Mouse (Mus musculus) kidney, postnatal 0 days (tissue): ENCODE measurements around the gene Rdh1. TPM values are rescaled to one million over a fixed set of nuclear protein-coding genes. Genes with fewer than 3 reads are reported as not detected.

Source experiments
- ATAC-seq: fragments of 200-750 bp; cut with Nextera tagmentation; replicated peaks from 2 replicates; pipeline ENCODE4 v1.8.0; 2017; ENCODE audit warnings: low read depth, moderate number of reproducible peaks, moderate TSS enrichment, moderate library complexity; ENCODE audit not compliant: low FRiP score
- DNase-seq: peaks from one replicate; pipeline ENCODE4 v3.0.0-alpha.2; 2016; ENCODE audit warnings: low spot score
- H3K27ac ChIP-seq: fragments of 300-500 bp; sonication (generic); 2 replicates; pipeline ENCODE4 v1.5.1; 2014; ENCODE audit warnings: mild to moderate bottlenecking
- H3K27me3 ChIP-seq: fragments of 300-500 bp; sonication (generic); 2 replicates; pipeline ENCODE4 v1.6.1; 2014; ENCODE audit warnings: low read length, mixed read lengths; ENCODE audit not compliant: insufficient read depth
- H3K36me3 ChIP-seq: fragments of 300-500 bp; sonication (generic); 2 replicates; pipeline ENCODE4 v1.6.1; 2014; ENCODE audit warnings: low read length, mixed read lengths; ENCODE audit not compliant: insufficient read depth
- H3K4me1 ChIP-seq: fragments of 300-500 bp; sonication (generic); replicated peaks from 2 replicates; pipeline ENCODE4 v1.6.1; 2014; ENCODE audit warnings: antibody characterized with exemption, low read length, mixed read lengths; ENCODE audit not compliant: insufficient read depth
- H3K4me2 ChIP-seq: fragments of 300-500 bp; sonication (generic); 2 replicates; pipeline ENCODE4 v1.6.1; 2014; ENCODE audit warnings: mild to moderate bottlenecking, low read length, moderate library complexity, mixed read lengths
- H3K4me3 ChIP-seq: fragments of 300-500 bp; sonication (generic); replicated peaks from 2 replicates; pipeline ENCODE4 v1.5.1; 2014; ENCODE audit warnings: low read depth, low read length
- H3K9ac ChIP-seq: fragments of 300-500 bp; sonication (generic); 2 replicates; pipeline ENCODE4 v1.6.1; 2014; ENCODE audit warnings: low read depth, low read length
- H3K9me3 ChIP-seq: fragments of 300-500 bp; sonication (generic); replicated peaks from 2 replicates; pipeline ENCODE4 v1.6.1; 2016; ENCODE audit warnings: low read length, inconsistent platforms, mixed read lengths
- CTCF ChIP-seq: IDR thresholded peaks from 2 replicates; pipeline ENCODE4 v1.5.1; 2016; ENCODE audit warnings: antibody characterized with exemption, low read depth, mild to moderate bottlenecking, moderate library complexity
- WGBS: fragments of 180-500 bp; shearing (Covaris S2); extraction: QIAGEN DNeasy Blood & Tissue Kit; methylation state at CpG from one replicate; pipeline ENCODE4 v1.1.7; 2014; 5-methylcytosine and 5-hydroxymethylcytosine counted together
- polyA plus RNA-seq: library from polyadenylated mRNA; unstranded; fragments of >200 nt; fragmentation: Nextera tagmentation; extraction: Ambion mirVana; gene quantifications from 2 replicates; pipeline ENCODE4 v1.2.1, GENCODE M21; 2015

The Rdh1 gene
- 0.21 and 0.28 TPM in 2 replicates for polyA plus RNA-seq

DNA sequence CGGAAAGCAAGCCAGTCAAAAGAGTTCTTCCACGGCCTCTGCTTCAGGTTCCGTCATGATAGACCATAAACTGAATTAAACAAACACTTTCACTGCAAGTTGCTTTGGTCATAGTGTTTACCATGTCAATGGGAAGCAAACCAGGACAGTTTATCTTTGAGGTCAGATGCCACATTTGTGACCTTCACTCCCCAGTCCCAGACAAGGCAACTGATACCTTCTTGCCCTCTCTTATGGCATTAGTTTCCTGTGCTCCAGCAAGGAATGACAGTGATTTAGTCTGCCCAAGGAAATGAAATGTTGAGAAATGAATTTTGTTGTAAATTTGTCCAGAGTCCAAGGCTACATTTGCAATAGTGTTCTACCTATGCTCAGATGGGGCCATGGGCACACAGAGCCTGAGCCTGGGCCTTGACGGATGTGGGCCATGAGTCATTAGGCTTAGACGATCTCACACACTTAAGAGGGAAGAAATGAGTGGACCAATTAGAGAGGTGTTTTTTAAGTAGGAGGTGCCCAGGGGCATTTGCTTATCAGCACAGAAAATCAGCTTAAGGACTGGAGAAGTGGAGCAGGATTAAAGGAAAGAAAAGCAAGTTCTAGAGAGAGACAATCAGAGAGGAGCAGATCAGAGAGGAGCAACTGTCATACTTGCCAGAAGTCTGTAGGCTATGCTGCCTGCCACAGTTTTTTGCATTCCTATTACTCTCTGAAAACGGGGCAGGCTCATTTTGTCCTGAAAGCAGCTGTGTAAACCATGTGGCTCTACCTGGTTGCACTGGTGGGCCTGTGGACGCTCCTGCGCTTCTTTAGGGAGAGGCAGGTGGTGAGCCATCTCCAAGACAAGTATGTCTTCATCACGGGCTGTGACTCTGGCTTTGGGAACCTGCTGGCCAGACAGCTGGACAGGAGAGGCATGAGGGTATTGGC lies at the start of gene Rdh1, which contains the start of gene Rdh16f1:
Rdh1 (plus strand) TSS at position 541 of the 930 bp plus-strand sequence.
Rdh16f1 (plus strand) TSS at position 607 of the 930 bp plus-strand sequence.
- no peak for ATAC-seq
- H3K4me2 ChIP-seq, result no peak within 1 kb of the TSS
- H3K9ac ChIP-seq, result no peak within 1 kb of the TSS
- H3K27ac ChIP-seq, result no peak within 1 kb of the TSS
- no peaks in the 10 kb centered on the region for H3K9me3 ChIP-seq
- H3K4me1 ChIP-seq, result 0 out of 2 replicates have a peak, but pooled peaks cover 9% of the 10 kb centered on the region
- TF ChIP-seq CTCF, result no peak
- no peak for DNase-seq
- H3K36me3 ChIP-seq, result no peaks in the 10 kb centered on the region
- WGBS, result 59% methylated on average over 9 of the region's 9 CpGs
- H3K27me3 ChIP-seq, result no peaks in the 10 kb centered on the region
- H3K4me3 ChIP-seq, result no peak within 1 kb of the TSS

DNA sequence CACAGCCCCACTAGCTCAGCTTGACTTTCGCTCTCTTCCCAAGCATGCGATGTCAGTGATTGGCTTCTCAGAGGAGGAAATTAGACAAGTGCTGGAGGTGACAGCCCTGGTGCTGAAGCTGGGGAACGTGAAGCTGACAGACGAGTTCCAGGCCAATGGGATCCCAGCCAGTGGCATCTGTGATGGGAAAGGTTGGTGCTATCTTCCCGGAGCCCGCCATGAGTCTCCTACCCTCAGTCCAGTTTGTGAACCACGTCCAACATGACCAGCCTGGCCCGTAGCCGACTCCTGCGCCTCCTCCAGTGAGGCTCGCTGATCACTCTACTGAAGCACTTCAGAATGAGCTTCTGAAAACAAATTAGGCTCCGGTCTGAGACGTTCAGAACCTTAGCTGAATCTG lies 49.2 kb upstream of the Rdh1 start:
- 47% methylated on average over 13 of the region's 13 CpGs for WGBS
- Histone ChIP-seq H3K36me3 (no peaks in the 10 kb centered on the region), H3K27me3 (no peaks in the 10 kb centered on the region), H3K4me2 (no peak overlapping the region), H3K9ac (no peak overlapping the region), H3K27ac (no peak overlapping the region), H3K4me1 (no peaks in the 10 kb centered on the region), H3K4me3 (no peak overlapping the region), H3K9me3 (no peaks in the 10 kb centered on the region)
- TF ChIP-seq CTCF, result no peak
- DNase-seq, result peak; percentile 29
- no peak for ATAC-seq

DNA sequence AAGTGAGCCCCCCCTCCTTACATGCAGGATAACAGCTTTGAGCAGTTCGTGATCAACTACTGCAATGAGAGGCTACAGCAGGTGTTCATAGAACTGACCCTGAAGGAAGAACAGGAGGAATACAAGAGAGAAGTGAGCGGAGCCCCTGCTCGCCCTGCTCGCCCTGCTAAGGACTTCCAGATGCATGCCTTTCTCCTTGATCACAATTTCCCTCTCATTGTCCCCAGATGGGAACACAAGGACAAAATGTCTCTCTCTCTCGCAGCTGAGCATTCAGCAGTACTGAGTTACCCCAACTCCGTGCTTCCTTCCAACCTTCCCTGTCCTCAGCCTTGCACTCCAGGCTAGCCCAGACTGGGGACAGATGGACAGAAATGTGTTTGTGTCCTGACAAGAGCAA lies 46.8 kb upstream of the Rdh1 start:
- no peaks in the 10 kb centered on the region for H3K9me3 ChIP-seq

DNA sequence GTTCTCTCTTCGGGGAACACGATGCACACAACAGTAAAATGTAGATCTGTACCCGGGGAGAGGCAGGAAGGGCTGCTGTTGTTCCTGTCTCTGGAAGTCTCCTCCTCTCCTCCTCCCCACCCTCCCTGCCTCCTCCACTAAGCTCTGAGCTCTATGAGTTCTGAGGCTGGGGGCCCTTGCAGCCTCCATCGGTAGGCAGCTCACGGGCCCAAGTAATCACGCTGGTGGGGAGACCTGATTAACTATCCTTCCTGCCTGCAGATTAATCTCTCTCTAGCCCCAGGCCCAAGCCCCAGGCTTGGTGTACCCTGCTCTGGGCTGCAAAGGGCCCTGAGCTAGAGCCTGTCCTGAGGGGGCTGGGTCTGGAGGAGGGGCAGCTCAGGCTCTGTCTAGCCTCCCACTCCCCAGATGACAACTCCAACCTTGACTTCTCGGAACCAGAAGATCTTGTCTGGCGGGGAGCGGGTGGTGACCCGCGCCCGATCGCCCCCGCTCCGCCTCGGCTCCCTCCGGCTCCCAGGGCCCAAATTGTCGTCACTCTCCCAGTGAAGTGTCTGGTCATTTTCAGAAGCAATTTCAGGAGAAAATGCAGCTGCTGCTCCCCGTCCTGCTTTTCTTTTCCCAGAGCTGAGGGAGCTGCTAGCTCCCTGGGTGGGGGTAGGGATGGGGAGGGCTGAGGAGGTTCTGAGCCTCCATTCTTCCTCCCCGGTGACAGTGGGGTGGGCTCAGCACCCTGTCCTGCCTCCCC lies 37.7 kb upstream of the Rdh1 start:
- Histone ChIP-seq H3K9ac (peak overlapping the region; percentile 51), H3K27ac (peak overlapping the region; percentile 85), H3K4me2 (peak overlapping the region; percentile 46), H3K9me3 (no peaks in the 10 kb centered on the region), H3K4me3 (peak overlapping the region; percentile 14), H3K4me1 (no peaks in the 10 kb centered on the region; the same call in 1 of the 2 replicates), H3K36me3 (no peaks in the 10 kb centered on the region), H3K27me3 (0 out of 2 replicates have a peak, but pooled peaks cover 3% of the 10 kb centered on the region)
- DNase-seq (peak; percentile 75), ATAC-seq (peak; percentile 23)
- WGBS, result 3% methylated on average over 20 of the region's 20 CpGs
- no peak for TF ChIP-seq CTCF

More for the DNA sequence above, 46.8 kb upstream of the Rdh1 start:
- Histone ChIP-seq H3K27ac (no peak overlapping the region), H3K4me2 (no peak overlapping the region), H3K4me1 (no peaks in the 10 kb centered on the region), H3K9ac (no peak overlapping the region), H3K27me3 (no peaks in the 10 kb centered on the region), H3K4me3 (no peak overlapping the region), H3K36me3 (no peaks in the 10 kb centered on the region)
- TF ChIP-seq CTCF, result no peak
- 85% methylated on average over 6 of the region's 6 CpGs for WGBS
- DNase-seq, result no peak
- no peak for ATAC-seq

DNA sequence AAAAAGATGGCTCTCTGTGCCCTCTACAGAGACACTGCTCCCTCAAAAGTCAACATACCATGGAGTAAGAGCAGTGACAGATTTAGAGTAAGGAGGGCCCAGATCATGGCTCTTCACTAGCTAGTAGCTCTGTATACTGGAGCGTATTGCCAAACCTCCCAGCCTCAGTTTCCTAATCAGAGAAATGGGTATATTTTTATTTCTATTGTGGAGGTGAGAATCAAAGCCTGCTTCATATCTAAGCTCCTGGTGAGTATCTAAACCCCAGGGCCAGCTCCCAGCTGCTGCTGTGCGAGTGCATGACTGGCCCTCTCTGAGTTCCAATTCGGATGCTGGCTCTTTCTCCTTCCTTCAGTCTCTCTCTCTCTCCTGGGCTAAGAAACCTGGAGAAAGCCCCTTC lies 35.3 kb upstream of the Rdh1 start, which contains the start of gene Tac2:
Tac2 (plus strand) TSS at position 301 of the 400 bp plus-strand sequence.
- no peak for DNase-seq
- Histone ChIP-seq H3K27me3 (0 out of 2 replicates have a peak, but pooled peaks cover 3% of the 10 kb centered on the region), H3K4me3 (no peak within 1 kb of the TSS), H3K36me3 (no peaks in the 10 kb centered on the region), H3K9me3 (no peaks in the 10 kb centered on the region), H3K4me2 (no peak within 1 kb of the TSS), H3K27ac (no peak within 1 kb of the TSS), H3K4me1 (no peaks in the 10 kb centered on the region; the same call in 1 of the 2 replicates), H3K9ac (no peak within 1 kb of the TSS)
- no peak for TF ChIP-seq CTCF
- ATAC-seq, result no peak
- 87% methylated on average over 3 of the region's 3 CpGs for WGBS

DNA sequence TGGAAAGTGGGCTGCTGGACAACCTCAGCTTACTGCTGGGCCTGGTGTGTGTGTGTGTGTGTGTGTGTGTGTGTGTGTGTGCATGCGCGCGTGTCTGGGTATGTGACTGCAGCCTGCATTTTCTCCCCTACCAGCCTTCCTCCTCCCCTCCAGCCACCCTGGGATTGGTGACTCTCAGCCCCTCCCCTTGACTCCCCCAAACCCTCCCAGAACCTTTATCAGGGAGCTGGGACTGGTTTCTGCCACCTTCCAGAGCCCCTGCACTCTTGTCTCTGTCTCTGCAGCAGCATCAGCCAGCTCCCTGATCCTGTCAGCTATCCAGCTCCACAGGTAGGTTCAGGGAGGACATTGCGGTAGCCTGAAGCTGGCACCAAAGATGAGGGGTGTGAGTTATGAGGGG lies 34.4 kb upstream of the Rdh1 start:
- Histone ChIP-seq H3K4me3 (no peak overlapping the region), H3K27ac (no peak overlapping the region), H3K36me3 (no peaks in the 10 kb centered on the region), H3K4me1 (no peaks in the 10 kb centered on the region; the same call in 1 of the 2 replicates), H3K9me3 (no peaks in the 10 kb centered on the region), H3K9ac (no peak overlapping the region), H3K27me3 (0 out of 2 replicates have a peak, but pooled peaks cover 3% of the 10 kb centered on the region), H3K4me2 (no peak overlapping the region)
- TF ChIP-seq CTCF, result no peak
- no peak for DNase-seq
- no peak for ATAC-seq
- WGBS, result 55% methylated on average over 4 of the region's 4 CpGs
